Mouse (Mus musculus): ENCODE measurements at regions not wholly inside any gene's neighbourhood (a gene's known extent, or its start where the extent isn't known, plus 50 kb on each side); places are given as distances from the start of the nearest gene placed in this dataset.

- H3K9ac ChIP-seq: no peak overlapping the region
- no peak for ATAC-seq (ENCODE audit: insufficient number of reproducible peaks, low FRiP score)
- no peaks in the 10 kb centered on the region for H3K36me3 ChIP-seq
- H3K4me3 ChIP-seq: no peak overlapping the region
- H3K27me3 ChIP-seq (replicated peaks): no peaks in the 10 kb centered on the region
- H3K27ac ChIP-seq (ENCODE audit: poor library complexity, severe bottlenecking): no peak overlapping the region
- no peaks in the 10 kb centered on the region for H3K9me3 ChIP-seq (replicated peaks)
- H3K4me1 ChIP-seq (replicated peaks): no peaks in the 10 kb centered on the region
- H3K4me2 ChIP-seq: no peak overlapping the region
These were observed 2650.2 kb downstream of the Gm37988 start for GRCm38 (mm10) chr1:7457895-7458294.

- no peak overlapping the region for H3K4me3 ChIP-seq
- no peak overlapping the region for H3K9ac ChIP-seq
- no peaks in the 10 kb centered on the region for H3K36me3 ChIP-seq
- WGBS: 84% methylated on average over 1 of the region's 1 CpGs
- H3K4me2 ChIP-seq: no peak overlapping the region
- no peak for ATAC-seq (ENCODE audit: insufficient number of reproducible peaks, low FRiP score)
- no peaks in the 10 kb centered on the region for H3K4me1 ChIP-seq (replicated peaks)
- H3K9me3 ChIP-seq (replicated peaks): no peaks in the 10 kb centered on the region; the same call in 1 of the 2 replicates
- no peaks in the 10 kb centered on the region for H3K27me3 ChIP-seq (replicated peaks)
- H3K27ac ChIP-seq (ENCODE audit: poor library complexity, severe bottlenecking): no peak overlapping the region
These were observed 2686.4 kb downstream of the Gm37988 start for GRCm38 (mm10) chr1:7494096-7494495.

GRCm38 (mm10) chr1:7499042-7499441 is 2691.3 kb downstream of the Gm37988 start:
- H3K27me3 ChIP-seq (replicated peaks): no peaks in the 10 kb centered on the region
- no peak overlapping the region for H3K9ac ChIP-seq
- H3K36me3 ChIP-seq: no peaks in the 10 kb centered on the region
- ATAC-seq (ENCODE audit: insufficient number of reproducible peaks, low FRiP score): no peak
- no peak overlapping the region for H3K4me3 ChIP-seq
- WGBS: 64% methylated on average over 6 of the region's 6 CpGs
- H3K27ac ChIP-seq (ENCODE audit: poor library complexity, severe bottlenecking): no peak overlapping the region
- no peak overlapping the region for H3K4me2 ChIP-seq
- no peaks in the 10 kb centered on the region; the same call in 1 of the 2 replicates for H3K9me3 ChIP-seq (replicated peaks)
- H3K4me1 ChIP-seq (replicated peaks): no peaks in the 10 kb centered on the region

GRCm38 (mm10) chr1:7502363-7502762 is 2694.7 kb downstream of the Gm37988 start:
- H3K36me3 ChIP-seq: no peaks in the 10 kb centered on the region
- ATAC-seq (ENCODE audit: insufficient number of reproducible peaks, low FRiP score): no peak
- H3K4me2 ChIP-seq: no peak overlapping the region
- 83% methylated on average over 2 of the region's 2 CpGs for WGBS
- no peaks in the 10 kb centered on the region for H3K9me3 ChIP-seq (replicated peaks)
- H3K4me3 ChIP-seq: no peak overlapping the region
- H3K27ac ChIP-seq (ENCODE audit: poor library complexity, severe bottlenecking): no peak overlapping the region
- H3K9ac ChIP-seq: no peak overlapping the region
- H3K4me1 ChIP-seq (replicated peaks): no peaks in the 10 kb centered on the region
- H3K27me3 ChIP-seq (replicated peaks): no peaks in the 10 kb centered on the region

GRCm38 (mm10) chr1:7518791-7519190 is 2711.1 kb downstream of the Gm37988 start:
- Histone ChIP-seq H3K27me3 (replicated peaks) (no peaks in the 10 kb centered on the region), H3K4me3 (no peak overlapping the region), H3K36me3 (no peaks in the 10 kb centered on the region), H3K4me1 (replicated peaks) (no peaks in the 10 kb centered on the region), H3K4me2 (no peak overlapping the region), H3K9ac (no peak overlapping the region), H3K9me3 (replicated peaks) (no peaks in the 10 kb centered on the region), H3K27ac (ENCODE audit: poor library complexity, severe bottlenecking) (no peak overlapping the region)
- ATAC-seq (ENCODE audit: insufficient number of reproducible peaks, low FRiP score): no peak
- WGBS: 62% methylated on average over 8 of the region's 8 CpGs

DNA sequence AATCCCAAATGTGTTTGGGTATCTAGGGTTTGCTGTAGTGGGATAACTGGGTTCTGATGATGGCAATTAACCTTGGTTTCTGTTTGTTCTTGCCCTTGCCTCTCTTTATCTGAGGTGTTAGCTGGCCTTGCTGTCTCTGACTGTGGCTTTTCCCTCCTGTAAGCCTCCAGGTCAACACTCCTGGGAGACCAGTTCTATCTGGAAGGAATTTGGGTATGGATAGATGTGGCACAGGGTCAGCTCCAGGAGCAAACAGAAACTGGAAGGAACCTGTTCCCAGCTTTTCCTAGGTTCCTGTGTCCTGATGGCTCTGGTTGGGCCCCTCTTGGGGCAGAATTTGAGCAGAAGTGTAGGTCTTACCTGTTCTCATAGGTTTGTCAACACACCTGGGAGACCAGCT is 2725.8 kb downstream of the Gm37988 start:
- H3K4me1 ChIP-seq (replicated peaks): no peaks in the 10 kb centered on the region
- 0 out of 2 replicates have a peak, but pooled peaks cover 3% of the 10 kb centered on the region for H3K9me3 ChIP-seq (replicated peaks)
- no peak overlapping the region for H3K4me3 ChIP-seq
- no peaks in the 10 kb centered on the region for H3K27me3 ChIP-seq (replicated peaks)
- H3K36me3 ChIP-seq: no peaks in the 10 kb centered on the region
- no peak overlapping the region for H3K27ac ChIP-seq (ENCODE audit: poor library complexity, severe bottlenecking)
- no peak overlapping the region for H3K9ac ChIP-seq
- no peak overlapping the region for H3K4me2 ChIP-seq
- no peak for ATAC-seq (ENCODE audit: insufficient number of reproducible peaks, low FRiP score)

GRCm38 (mm10) chr1:7535191-7535590 is 2727.5 kb downstream of the Gm37988 start:
- Histone ChIP-seq H3K9me3 (replicated peaks) (0 out of 2 replicates have a peak, but pooled peaks cover 3% of the 10 kb centered on the region), H3K4me1 (replicated peaks) (no peaks in the 10 kb centered on the region), H3K9ac (no peak overlapping the region), H3K27me3 (replicated peaks) (no peaks in the 10 kb centered on the region), H3K4me3 (no peak overlapping the region), H3K4me2 (no peak overlapping the region), H3K36me3 (no peaks in the 10 kb centered on the region), H3K27ac (ENCODE audit: poor library complexity, severe bottlenecking) (no peak overlapping the region)
- no peak for ATAC-seq (ENCODE audit: insufficient number of reproducible peaks, low FRiP score)

- no peak overlapping the region for H3K4me3 ChIP-seq
- 17% methylated on average over 2 of the region's 2 CpGs for WGBS
- H3K9ac ChIP-seq: no peak overlapping the region
- no peaks in the 10 kb centered on the region for H3K36me3 ChIP-seq
- H3K27me3 ChIP-seq (replicated peaks): no peaks in the 10 kb centered on the region
- no peak for ATAC-seq (ENCODE audit: insufficient number of reproducible peaks, low FRiP score)
- H3K9me3 ChIP-seq (replicated peaks): no peaks in the 10 kb centered on the region
- H3K27ac ChIP-seq (ENCODE audit: poor library complexity, severe bottlenecking): no peak overlapping the region
- no peaks in the 10 kb centered on the region for H3K4me1 ChIP-seq (replicated peaks)
- H3K4me2 ChIP-seq: no peak overlapping the region
These were observed 2735.8 kb downstream of the Gm37988 start for GRCm38 (mm10) chr1:7543492-7543891.

GRCm38 (mm10) chr1:7548261-7548660 is 2740.6 kb downstream of the Gm37988 start:
- 67% methylated on average over 2 of the region's 2 CpGs for WGBS
- no peaks in the 10 kb centered on the region for H3K9me3 ChIP-seq (replicated peaks)

DNA sequence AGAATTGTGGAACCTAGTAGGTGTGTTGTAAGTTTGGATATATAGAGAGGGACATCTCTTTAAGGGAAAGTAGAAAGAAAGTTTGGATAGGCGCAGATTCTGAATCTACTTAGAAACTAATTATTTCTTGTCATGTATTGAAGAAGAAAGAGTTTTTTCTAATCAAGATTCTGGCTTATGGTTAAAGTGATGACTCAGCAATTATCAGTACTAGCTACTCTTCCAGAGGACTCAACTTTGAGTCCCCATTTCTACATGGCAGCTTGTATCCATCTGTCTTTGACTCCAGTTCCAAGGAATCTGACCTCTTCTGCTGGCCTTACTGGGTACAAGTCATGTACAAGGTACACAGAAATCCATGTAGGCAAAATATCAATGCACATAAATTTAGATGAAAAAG is 2767.1 kb downstream of the Gm37988 start:
- H3K9ac ChIP-seq: no peak overlapping the region
- no peak for ATAC-seq (ENCODE audit: insufficient number of reproducible peaks, low FRiP score)
- no peak overlapping the region for H3K4me2 ChIP-seq
- H3K36me3 ChIP-seq: no peaks in the 10 kb centered on the region
- H3K4me3 ChIP-seq: no peak overlapping the region
- H3K9me3 ChIP-seq (replicated peaks): no peaks in the 10 kb centered on the region
- WGBS: 77% methylated on average over 1 of the region's 1 CpGs
- H3K27me3 ChIP-seq (replicated peaks): no peaks in the 10 kb centered on the region
- no peak overlapping the region for H3K27ac ChIP-seq (ENCODE audit: poor library complexity, severe bottlenecking)
- no peaks in the 10 kb centered on the region for H3K4me1 ChIP-seq (replicated peaks)

More at GRCm38 (mm10) chr1:7548261-7548660, 2740.6 kb downstream of the Gm37988 start:
- no peak for ATAC-seq (ENCODE audit: insufficient number of reproducible peaks, low FRiP score)
- no peak overlapping the region for H3K27ac ChIP-seq (ENCODE audit: poor library complexity, severe bottlenecking)
- H3K36me3 ChIP-seq: no peaks in the 10 kb centered on the region
- H3K9ac ChIP-seq: no peak overlapping the region
- no peak overlapping the region for H3K4me2 ChIP-seq
- no peaks in the 10 kb centered on the region for H3K4me1 ChIP-seq (replicated peaks)
- no peaks in the 10 kb centered on the region for H3K27me3 ChIP-seq (replicated peaks)
- H3K4me3 ChIP-seq: no peak overlapping the region

GRCm38 (mm10) chr1:7586409-7586808 is 2778.7 kb downstream of the Gm37988 start:
- Histone ChIP-seq H3K4me1 (replicated peaks) (no peaks in the 10 kb centered on the region), H3K27me3 (replicated peaks) (no peaks in the 10 kb centered on the region), H3K9me3 (replicated peaks) (no peaks in the 10 kb centered on the region), H3K27ac (ENCODE audit: poor library complexity, severe bottlenecking) (no peak overlapping the region), H3K9ac (no peak overlapping the region), H3K4me2 (no peak overlapping the region), H3K4me3 (no peak overlapping the region), H3K36me3 (no peaks in the 10 kb centered on the region)
- ATAC-seq (ENCODE audit: insufficient number of reproducible peaks, low FRiP score): no peak
- WGBS: 66% methylated on average over 3 of the region's 3 CpGs

- no peak overlapping the region for H3K4me3 ChIP-seq
- H3K27ac ChIP-seq (ENCODE audit: poor library complexity, severe bottlenecking): no peak overlapping the region
- H3K9ac ChIP-seq: no peak overlapping the region
- no peaks in the 10 kb centered on the region for H3K4me1 ChIP-seq (replicated peaks)
- ATAC-seq (ENCODE audit: insufficient number of reproducible peaks, low FRiP score): no peak
- no peaks in the 10 kb centered on the region for H3K36me3 ChIP-seq
- H3K4me2 ChIP-seq: no peak overlapping the region
- no peaks in the 10 kb centered on the region for H3K9me3 ChIP-seq (replicated peaks)
- H3K27me3 ChIP-seq (replicated peaks): no peaks in the 10 kb centered on the region
These were observed 2783.6 kb downstream of the Gm37988 start for GRCm38 (mm10) chr1:7591327-7591726.
